Mouse (Mus musculus) induced T-regulatory cell, adult 2 months (primary cell): ENCODE measurements around the gene Ankrd22.
A peak's percentile ranks its signal among the peaks of the same experiment; 100 is the strongest.
"Not testable (repeated sequence)": the region's sequence is repeated elsewhere in the genome, so short reads cannot be mapped to it uniquely, and the experiment has no call there.

ENCODE experiments used
- DNase-seq: peaks from one replicate; pipeline ENCODE4 v3.0.0-alpha.2; 2012; ENCODE audit warnings: low read depth

Gene Ankrd22

DNA sequence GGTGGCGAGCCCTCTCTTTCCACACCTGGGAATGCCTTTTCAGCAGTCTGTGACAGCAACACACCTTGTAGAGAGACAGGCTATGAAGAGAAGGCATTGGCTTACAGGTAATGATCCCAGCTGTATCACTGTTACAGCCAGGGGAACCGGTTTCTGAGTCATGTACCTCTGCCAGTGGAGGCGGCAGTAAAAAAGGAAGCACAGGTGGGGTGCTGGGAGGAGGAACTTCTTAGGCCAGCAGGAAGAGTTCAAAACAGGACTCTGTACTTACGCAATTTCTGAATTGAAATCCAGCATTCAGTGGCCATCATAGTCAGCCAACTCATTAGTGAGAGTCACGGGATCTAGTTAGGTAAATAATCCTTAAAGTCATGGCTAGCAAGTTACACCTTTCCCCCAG, at the start of gene Ankrd22:
TSS of gene Ankrd22 (minus strand) at position 163 of the 400 bp plus-strand sequence.
- DNase-seq = no peak

- no peak for DNase-seq
These were observed 48.3 kb upstream of the Ankrd22 start for GRCm38 (mm10) chr19:34214136-34214535.

GRCm38 (mm10) chr19:34213251-34213645, 47.4 kb upstream of the Ankrd22 start:
- DNase-seq = no peak

DNA sequence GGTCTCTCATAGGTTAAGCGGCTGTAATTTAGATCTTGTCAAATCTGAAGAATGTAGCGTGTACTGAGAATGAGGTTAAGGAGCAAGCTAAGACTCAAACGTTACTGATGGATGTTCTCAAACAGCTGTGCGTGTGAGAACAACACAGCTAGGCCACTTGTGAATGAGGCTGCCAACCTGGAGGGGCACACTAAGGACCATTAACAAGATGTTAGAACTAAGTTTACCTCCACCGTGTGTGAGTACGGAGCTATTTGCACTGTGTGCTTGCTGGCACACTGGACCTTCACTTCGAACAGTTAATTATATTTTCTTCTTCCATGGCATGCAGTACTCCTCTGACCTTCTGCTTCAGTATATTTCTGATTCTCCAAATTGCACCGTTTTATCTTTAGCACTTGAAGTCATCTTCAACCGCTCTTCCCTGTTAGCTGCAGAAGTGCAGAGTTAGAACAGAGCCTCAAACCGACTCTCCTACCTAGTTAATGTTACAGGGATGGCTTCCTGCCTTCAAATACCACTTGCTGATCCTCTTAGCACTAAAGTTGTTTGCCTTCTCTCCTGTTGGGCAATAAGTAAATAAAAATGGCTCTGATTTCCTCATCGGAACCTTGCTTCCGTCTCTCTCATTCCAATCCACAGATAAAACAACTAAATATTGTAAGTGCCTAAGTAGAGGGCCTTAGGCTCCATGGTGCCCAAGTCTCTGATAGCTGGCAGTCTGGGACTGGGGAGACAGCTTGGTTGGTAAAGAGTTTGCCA, 46.8 kb upstream of the Ankrd22 start:
- no peak for DNase-seq

- DNase-seq = no peak
These were observed 45.0 kb upstream of the Ankrd22 start for GRCm38 (mm10) chr19:34210841-34211240.

DNA sequence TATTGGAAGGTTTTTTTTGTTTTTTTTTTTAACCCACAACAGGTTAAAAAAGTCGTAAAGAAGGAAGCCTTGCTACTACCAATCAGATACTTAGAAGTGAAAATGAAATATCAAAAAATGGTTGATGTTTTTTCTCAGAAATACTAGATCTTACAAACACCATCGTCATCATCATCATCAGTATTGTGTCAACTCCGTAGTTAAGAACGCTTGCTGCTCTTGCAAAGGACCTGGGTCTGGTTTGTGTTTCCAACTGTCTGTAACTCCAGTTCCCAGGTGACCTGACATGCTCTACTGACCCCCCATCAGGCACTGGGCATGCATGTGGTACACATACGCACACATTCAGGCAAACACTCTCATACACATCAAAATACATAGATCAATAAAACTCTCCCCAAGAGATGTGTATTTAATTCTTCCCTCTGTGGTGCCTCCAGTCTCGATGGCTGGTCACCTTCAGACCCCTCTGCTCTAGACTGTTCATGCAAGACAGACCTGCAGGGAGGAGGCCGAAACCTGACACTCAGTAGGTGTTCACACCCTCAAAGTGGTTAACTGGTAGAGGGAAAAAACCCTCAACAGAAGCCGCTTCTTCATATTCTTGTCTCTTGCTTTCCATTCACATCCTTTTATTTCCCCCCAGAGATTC, 44.2 kb upstream of the Ankrd22 start:
- DNase-seq = peak; percentile 58

DNA sequence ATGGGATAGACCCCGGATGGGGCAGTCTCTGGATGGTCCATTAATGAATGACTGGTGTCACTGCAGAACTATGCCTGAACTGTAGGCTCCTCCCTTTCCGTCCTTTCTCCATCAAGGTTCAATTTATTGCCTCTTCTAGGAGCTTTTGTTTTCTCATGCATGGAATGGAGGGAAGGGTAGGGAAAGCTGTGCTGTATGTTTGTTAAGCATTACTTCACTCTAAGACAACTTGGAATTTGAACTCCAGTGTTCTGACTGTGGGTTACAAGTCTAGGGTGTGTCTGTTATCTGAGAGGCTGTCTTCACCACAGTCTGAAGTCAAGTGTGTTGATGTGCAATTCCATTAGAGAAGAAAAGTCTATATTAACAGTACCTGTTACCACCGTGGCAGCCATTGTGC, 43.2 kb upstream of the Ankrd22 start:
- no peak for DNase-seq

- no peak for DNase-seq
These were observed 41.0 kb upstream of the Ankrd22 start for GRCm38 (mm10) chr19:34206760-34207440.

DNA sequence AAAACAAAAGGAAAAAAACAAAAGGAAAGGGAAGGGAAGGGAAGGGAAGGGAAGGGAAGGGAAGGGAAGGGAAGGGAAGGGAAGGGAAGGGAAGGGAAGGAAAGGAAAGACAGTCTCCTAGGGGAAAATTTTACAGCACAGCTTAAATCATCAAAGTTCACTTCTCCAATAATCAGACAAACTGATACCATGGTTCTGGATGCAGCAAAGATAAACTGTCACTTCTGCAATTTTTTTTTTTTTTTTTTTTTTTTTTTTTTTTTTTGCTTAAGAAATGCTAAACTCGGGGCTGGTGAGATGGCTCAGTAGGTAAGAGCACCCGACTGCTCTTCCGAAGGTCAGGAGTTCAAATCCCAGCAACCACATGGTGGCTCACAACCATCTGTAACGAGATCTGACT, 40.3 kb upstream of the Ankrd22 start:
- DNase-seq = not testable (repeated sequence)

GRCm38 (mm10) chr19:34202668-34203067, 36.8 kb upstream of the Ankrd22 start:
- peak; percentile 63 for DNase-seq

DNA sequence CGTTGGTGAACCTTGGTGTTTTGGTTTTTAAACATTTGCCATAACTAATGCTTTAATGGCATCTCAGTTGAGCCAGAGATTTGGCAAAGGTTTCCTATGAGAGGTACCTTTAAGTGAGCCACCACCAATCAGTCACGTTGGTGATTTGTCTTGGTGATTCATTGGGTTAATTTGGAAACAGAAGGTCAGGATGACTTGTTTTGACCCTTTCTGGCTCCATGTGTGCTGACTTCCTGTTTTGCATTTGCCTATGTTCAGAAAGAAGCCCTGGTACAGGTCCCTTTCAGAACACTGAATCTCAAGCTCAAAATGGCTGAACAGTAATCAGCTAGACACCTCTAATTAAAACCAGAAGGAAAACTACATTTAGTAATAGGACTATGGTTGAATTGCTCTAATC, 33.6 kb upstream of the Ankrd22 start:
- peak; percentile 63 for DNase-seq

- DNase-seq = no peak
These were observed 33.0 kb upstream of the Ankrd22 start for GRCm38 (mm10) chr19:34198901-34199300.

- DNase-seq = no peak
These were observed 32.2 kb upstream of the Ankrd22 start for GRCm38 (mm10) chr19:34198066-34198465.

GRCm38 (mm10) chr19:34195031-34195430, 29.2 kb upstream of the Ankrd22 start:
- DNase-seq = peak; percentile 29

- DNase-seq = peak; percentile 52
These were observed 28.4 kb upstream of the Ankrd22 start for GRCm38 (mm10) chr19:34194132-34194745.

DNA sequence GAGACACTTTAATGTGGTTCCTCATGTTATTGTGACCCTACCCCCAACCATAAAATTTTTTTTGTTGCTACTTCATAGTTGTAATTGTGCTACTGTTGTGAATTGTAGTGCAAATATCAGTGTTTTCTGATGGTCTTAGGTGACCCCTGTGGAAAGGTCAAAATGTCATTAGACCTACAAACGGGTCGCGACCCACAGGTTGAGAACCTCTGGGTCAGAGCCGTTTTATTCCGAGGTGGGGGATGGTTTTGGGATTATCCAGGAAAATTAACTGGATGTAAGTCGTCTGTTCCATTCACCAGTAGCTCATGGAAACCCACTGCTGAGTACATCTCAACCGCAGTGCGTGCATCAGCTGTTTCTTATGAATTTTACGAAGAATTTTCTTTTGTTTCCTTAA, 27.8 kb upstream of the Ankrd22 start:
- DNase-seq = no peak

DNA sequence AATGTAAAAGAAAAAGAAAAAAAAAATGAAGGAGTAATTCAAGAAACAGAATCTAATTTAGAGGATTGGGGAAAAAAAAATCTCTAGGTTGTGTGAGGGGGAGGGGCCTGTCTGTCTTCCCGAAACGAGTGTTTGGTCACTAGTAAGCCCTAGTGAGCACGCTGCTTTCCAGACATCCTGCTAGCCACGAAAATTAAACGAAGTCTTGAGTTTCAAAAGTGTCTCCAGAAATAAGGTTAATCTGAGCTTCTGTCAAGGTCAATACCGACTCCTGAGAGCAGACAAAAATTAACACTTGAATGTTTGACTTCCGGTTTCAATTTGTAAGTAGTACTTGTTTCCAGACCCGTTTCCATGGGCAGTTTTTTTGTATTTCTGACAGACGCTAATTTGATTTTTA, 27.3 kb upstream of the Ankrd22 start:
- DNase-seq = peak; percentile 78

GRCm38 (mm10) chr19:34192008-34192963, 26.4 kb upstream of the Ankrd22 start, which contains the start of gene Stambpl1:
Gene Stambpl1, plus strand, starts transcription at chr19:34192229.
- peak; percentile 93 for DNase-seq

DNA sequence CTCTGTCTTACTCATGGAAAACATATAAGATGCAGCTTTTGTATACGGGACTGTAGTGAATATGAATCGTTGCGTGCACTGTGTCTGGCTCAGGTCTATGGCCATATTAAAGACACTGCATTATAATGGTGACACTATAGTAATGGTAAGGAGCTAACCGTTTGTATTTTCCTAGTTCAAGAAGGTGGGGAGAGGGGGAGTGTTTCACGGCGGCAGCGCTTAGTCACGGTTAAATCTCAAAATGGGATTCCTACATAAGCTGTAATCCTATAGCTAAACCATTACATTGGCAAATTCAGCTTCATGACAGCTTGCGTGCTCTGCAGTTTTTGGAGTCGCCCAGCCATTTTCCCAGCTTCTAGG, 25.8 kb upstream of the Ankrd22 start:
- no peak for DNase-seq

DNA sequence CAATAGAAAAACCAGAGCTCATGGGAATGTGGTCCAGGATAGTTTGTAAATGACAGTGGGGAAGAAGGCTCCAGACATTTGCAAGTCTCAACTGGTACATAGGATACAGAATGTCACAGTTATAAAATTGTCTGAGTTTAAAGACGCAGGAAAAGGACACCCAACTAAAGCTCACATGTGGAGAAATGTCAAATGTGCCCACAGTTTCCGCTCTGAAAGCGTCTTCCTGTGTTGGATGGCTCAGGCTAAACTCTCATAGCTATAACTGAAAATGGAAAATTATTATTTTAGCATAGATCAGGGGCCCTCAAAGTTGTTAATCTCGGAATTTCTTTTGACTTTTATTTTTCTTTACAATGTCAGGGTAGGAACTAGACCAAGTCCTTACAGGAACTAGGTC, 21.0 kb upstream of the Ankrd22 start:
- peak; percentile 76 for DNase-seq

GRCm38 (mm10) chr19:34182490-34182889, 16.6 kb upstream of the Ankrd22 start:
- DNase-seq = no peak
